Mouse (Mus musculus): ENCODE data around the gene Scgb2b17.
"Not testable (repeated sequence)": the region's sequence is repeated elsewhere in the genome, so short reads cannot be mapped to it uniquely, and the experiment has no call there.

Gene Scgb2b17

GRCm38 (mm10) chr7:33056461-33056860, at the start of gene Scgb2b17:
Scgb2b17 (minus strand) TSS chr7:33056561.
- not testable (repeated sequence) for DNase-seq (ENCODE audit: low spot score)

GRCm38 (mm10) chr7:33063149-33063548, 6.8 kb upstream of the Scgb2b17 start, which contains the start of gene Scgb1b17:
Scgb1b17 (plus strand) TSS chr7:33063449.
- not testable (repeated sequence) for DNase-seq (ENCODE audit: low spot score)
